Mouse (Mus musculus) midbrain, postnatal 0 days (tissue): Measurements from ENCODE around the gene Slc3a1. TPM values are rescaled to one million over a fixed set of nuclear protein-coding genes. Genes with fewer than 3 reads are reported as not detected.
A peak's percentile ranks its signal among the peaks of the same experiment; 100 is the strongest.

Experiments
- ATAC-seq: fragments of 200-750 bp; cut with Nextera tagmentation; 2 replicates; pipeline ENCODE4 v1.8.0; 2017; ENCODE audit warnings: moderate number of reproducible peaks, mild to moderate bottlenecking, moderate TSS enrichment, moderate library complexity; ENCODE audit not compliant: low FRiP score
- DNase-seq: peaks from one replicate; pipeline ENCODE4 v3.0.0-alpha.2; 2015; ENCODE audit warnings: low spot score
- H3K27ac ChIP-seq: fragments of 300-500 bp; sonication (generic); 2 replicates; pipeline ENCODE4 v1.5.1; 2014; ENCODE audit warnings: low read depth, mild to moderate bottlenecking, low read length, mixed read lengths
- H3K27me3 ChIP-seq: fragments of 300-500 bp; sonication (generic); 2 replicates; pipeline ENCODE4 v1.6.1; 2014; ENCODE audit warnings: low read length, control low read depth, mixed read lengths; ENCODE audit not compliant: insufficient read depth
- H3K36me3 ChIP-seq: fragments of 300-500 bp; sonication (generic); 2 replicates; pipeline ENCODE4 v1.6.1; 2014; ENCODE audit warnings: low read length, control low read depth, mixed read lengths; ENCODE audit not compliant: insufficient read depth
- H3K4me1 ChIP-seq: fragments of 300-500 bp; sonication (generic); 2 replicates; pipeline ENCODE4 v1.6.1; 2014; ENCODE audit warnings: mild to moderate bottlenecking, control low read depth, antibody characterized with exemption, low read length, mixed read lengths; ENCODE audit not compliant: insufficient read depth
- H3K4me2 ChIP-seq: fragments of 300-500 bp; sonication (generic); 2 replicates; pipeline ENCODE4 v1.6.1; 2014; ENCODE audit warnings: low read depth, mild to moderate bottlenecking, low read length, mixed read lengths; ENCODE audit not compliant: poor library complexity, severe bottlenecking
- H3K4me3 ChIP-seq: fragments of 300-500 bp; sonication (generic); 2 replicates; pipeline ENCODE4 v1.5.1; 2014; ENCODE audit warnings: low read depth, mild to moderate bottlenecking, low read length, moderate library complexity
- H3K9ac ChIP-seq: fragments of 300-500 bp; sonication (generic); replicated peaks from 2 replicates; pipeline ENCODE4 v1.6.1; 2014; ENCODE audit warnings: mild to moderate bottlenecking, low read length, moderate library complexity, mixed read lengths; ENCODE audit not compliant: poor library complexity, severe bottlenecking
- H3K9me3 ChIP-seq: fragments of 300-500 bp; sonication (generic); 2 replicates; pipeline ENCODE4 v1.6.1; 2016; ENCODE audit warnings: low read length, control low read depth
- CTCF ChIP-seq: IDR thresholded peaks from 2 replicates; pipeline ENCODE4 v1.5.1; 2016; ENCODE audit warnings: antibody characterized with exemption, mild to moderate bottlenecking
- WGBS: fragments of 180-500 bp; shearing (Covaris S2); extraction: QIAGEN DNeasy Blood & Tissue Kit; methylation state at CpG from one replicate; pipeline ENCODE4 v1.1.7; 2014; 5-methylcytosine and 5-hydroxymethylcytosine counted together
- polyA plus RNA-seq: library from polyadenylated mRNA; unstranded; fragments of >200 nt; fragmentation: Nextera tagmentation; extraction: Ambion mirVana; gene quantifications from 2 replicates; pipeline ENCODE4 v1.2.1, GENCODE M21; 2015
- total RNA-seq: library from RNA; depleted of rRNA; stranded (reverse); fragments of >200 nt; gene quantifications from 2 replicates; pipeline ENCODE4 v1.2.3, GENCODE M21; 2014

Slc3a1 gene
- total and polyA plus RNA-seq, 2 experiments from 2014 or later: 0.14 to 0.27 TPM

DNA sequence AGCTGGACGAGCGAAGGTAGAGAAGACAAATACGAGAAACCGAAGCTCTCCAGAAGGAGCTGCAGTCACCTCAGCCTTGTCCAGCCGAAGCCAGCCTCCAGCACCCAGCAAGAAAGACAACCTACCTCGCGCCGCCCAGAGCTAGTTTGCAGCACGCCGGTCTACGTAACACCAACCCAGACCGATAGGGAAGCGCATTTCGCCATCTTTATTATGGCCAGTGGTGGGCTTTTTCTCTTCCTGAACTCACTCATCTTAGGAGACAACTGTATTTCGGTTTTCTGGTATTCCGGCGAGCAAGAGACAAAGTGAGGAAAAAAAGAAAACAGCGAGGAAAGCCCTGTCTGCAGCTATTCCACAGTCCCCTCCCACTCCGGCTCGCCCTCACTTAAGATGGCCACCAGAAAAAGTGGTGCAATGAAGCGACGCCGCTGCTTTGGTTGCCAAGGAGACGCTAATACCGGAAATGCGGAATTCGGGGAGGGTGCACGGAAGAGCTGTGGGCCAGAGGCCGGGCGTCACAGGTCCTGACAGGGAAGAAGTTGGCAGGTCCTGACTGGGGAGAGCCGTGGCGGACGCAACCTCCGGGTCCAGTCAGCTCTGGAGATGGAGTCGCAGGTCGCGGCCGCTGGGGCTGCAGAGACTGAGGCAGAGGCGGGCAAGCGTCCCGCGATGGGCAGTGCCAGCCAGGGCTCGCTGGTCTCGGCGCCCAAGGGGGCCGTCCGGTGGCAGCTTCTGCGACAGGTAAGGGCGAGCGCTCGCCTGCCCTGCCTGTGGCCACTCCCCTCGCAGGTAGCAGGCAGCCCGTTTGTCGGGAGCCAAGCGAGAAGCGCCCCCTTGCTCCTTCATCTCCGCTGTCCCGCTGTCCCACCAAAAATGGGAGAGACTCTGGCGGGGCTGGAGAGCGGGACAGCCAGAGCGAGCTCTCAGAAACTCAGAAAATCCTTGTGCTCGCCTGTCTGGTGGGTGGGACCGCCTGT lies 62.2 kb downstream of the Slc3a1 start, which contains the start of the genes Prepl and Camkmt:
Gene Prepl, minus strand, starts transcription at position 122 of the 980 bp plus-strand sequence.
Gene Camkmt, plus strand, starts transcription at position 433 of the 980 bp plus-strand sequence.
- Histone ChIP-seq H3K27ac (peak within 1 kb of the TSS; percentile 96), H3K27me3 (no peaks in the 10 kb centered on the region), H3K4me2 (peak within 1 kb of the TSS; percentile 74), H3K9me3 (no peaks in the 10 kb centered on the region), H3K36me3 (no peaks in the 10 kb centered on the region), H3K9ac (peak within 1 kb of the TSS; percentile 85), H3K4me3 (peak within 1 kb of the TSS; percentile 88), H3K4me1 (peaks cover 17% of the 10 kb centered on the region; the same call in 1 of the 2 replicates)
- DNase-seq (peak; percentile 99), ATAC-seq (peak; percentile 98)
- TF ChIP-seq CTCF: peak; percentile 24; the same call in 1 of the 2 replicates
- under 1% methylated on average over 63 of the region's 63 CpGs for WGBS

DNA sequence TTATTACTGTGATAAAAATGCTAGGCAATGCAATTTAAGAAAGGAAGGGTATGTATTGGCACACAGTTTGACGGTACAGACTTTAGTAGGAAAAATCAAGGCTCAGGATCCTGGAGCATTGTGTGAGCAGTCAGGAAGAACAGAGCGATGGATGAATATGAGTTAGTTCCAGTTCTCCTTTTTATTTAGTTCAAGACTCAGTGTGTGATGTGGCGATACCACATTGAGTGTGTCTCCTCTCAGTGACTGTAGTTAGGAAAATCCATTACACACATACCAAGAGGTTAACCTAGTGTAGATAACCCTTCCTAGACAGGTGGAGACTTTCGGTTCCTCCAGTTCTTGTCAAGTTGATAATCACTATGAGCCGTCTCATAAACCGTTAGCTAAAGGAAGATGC lies 63.6 kb downstream of the Slc3a1 start:
- H3K4me1 ChIP-seq: peaks cover 17% of the 10 kb centered on the region; the same call in 1 of the 2 replicates
- DNase-seq (no peak), ATAC-seq (no peak)
- H3K27ac ChIP-seq: no peak overlapping the region
- TF ChIP-seq CTCF: no peak
- no peaks in the 10 kb centered on the region for H3K36me3 ChIP-seq
- no peaks in the 10 kb centered on the region for H3K9me3 ChIP-seq
- no peak overlapping the region for H3K4me3 ChIP-seq
- 96% methylated on average over 6 of the region's 6 CpGs for WGBS
- H3K9ac ChIP-seq: no peak overlapping the region
- no peaks in the 10 kb centered on the region for H3K27me3 ChIP-seq
- peak overlapping the region; percentile 74; the same call in 1 of the 2 replicates for H3K4me2 ChIP-seq

GRCm38 (mm10) chr17:85096396-85096795 lies 68.2 kb downstream of the Slc3a1 start:
- H3K27me3 ChIP-seq: no peaks in the 10 kb centered on the region
- no peak overlapping the region for H3K9ac ChIP-seq
- ATAC-seq (no peak), DNase-seq (no peak)
- H3K4me2 ChIP-seq: no peak overlapping the region
- peaks cover 4% of the 10 kb centered on the region; the same call in 1 of the 2 replicates for H3K4me1 ChIP-seq
- peaks cover 16% of the 10 kb centered on the region for H3K36me3 ChIP-seq
- H3K9me3 ChIP-seq: no peaks in the 10 kb centered on the region
- no peak overlapping the region for H3K27ac ChIP-seq
- whole genome bisulfite sequencing: 93% methylated on average over 3 of the region's 3 CpGs
- TF ChIP-seq CTCF: no peak
- H3K4me3 ChIP-seq: no peak overlapping the region

DNA sequence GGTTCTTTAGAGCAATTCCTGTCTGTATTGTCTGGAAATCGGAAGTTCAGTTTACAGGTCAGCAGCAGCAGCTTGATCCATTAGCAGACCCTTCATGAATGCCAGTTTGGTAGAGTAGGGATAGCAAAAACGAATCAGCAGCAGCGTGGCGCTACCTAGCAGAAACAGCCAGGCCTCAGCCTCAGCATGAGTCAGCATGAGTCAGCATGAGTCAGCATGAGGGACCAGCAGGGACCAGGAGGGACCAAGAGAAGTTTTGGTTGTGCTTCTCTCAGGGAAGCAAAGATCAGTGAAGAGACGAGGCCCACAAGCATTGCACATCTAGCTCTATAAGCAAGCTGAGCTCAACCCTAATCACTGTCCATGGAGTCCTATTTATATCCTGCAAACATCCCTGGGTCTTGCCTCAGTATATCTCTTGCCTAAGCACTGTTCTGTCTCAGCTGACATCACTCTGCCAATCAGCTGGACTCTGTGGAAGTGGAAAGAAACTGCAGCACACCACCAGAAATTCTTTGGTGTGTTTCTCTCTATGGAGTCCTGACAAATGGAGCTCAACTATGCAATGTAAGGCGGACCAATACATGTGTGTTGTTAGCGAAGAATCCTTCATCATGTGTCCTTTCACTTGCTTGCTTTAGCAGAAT lies 70.6 kb downstream of the Slc3a1 start:
- Histone ChIP-seq H3K4me3 (no peak overlapping the region), H3K4me1 (no peaks in the 10 kb centered on the region), H3K9ac (no peak overlapping the region), H3K27me3 (no peaks in the 10 kb centered on the region), H3K27ac (no peak overlapping the region), H3K4me2 (no peak overlapping the region), H3K9me3 (no peaks in the 10 kb centered on the region), H3K36me3 (peaks cover 16% of the 10 kb centered on the region)
- no peak for DNase-seq
- WGBS: 90% methylated on average over 7 of the region's 7 CpGs
- no peak for ATAC-seq
- TF ChIP-seq CTCF: no peak

DNA sequence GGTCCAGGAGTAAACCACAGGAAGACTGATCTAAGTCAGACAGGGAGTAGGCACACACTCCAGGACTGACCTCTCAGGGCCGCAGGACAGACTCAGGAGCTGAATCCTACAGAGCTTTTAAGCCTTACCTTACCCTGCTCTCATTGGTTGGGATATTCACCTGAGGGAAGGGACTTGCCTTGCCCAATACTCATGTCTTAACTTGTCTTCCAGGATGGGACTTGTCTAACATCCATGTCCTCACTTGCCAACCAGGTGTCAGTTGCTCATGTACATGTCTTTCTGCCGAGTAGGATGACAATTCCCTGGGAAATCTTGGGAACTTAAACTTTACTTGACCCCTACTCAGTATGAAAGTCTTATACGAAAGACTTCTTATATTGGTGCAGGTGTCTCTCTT lies 72.1 kb downstream of the Slc3a1 start:
- ATAC-seq: no peak
- WGBS: 93% methylated on average over 3 of the region's 3 CpGs
- no peak for TF ChIP-seq CTCF

More for the DNA sequence above, 72.1 kb downstream of the Slc3a1 start:
- Histone ChIP-seq H3K4me3 (no peak overlapping the region), H3K4me2 (no peak overlapping the region), H3K36me3 (peaks cover 16% of the 10 kb centered on the region), H3K9ac (no peak overlapping the region), H3K27me3 (no peaks in the 10 kb centered on the region), H3K27ac (no peak overlapping the region), H3K9me3 (no peaks in the 10 kb centered on the region), H3K4me1 (no peaks in the 10 kb centered on the region)
- no peak for DNase-seq
